Mouse (Mus musculus) CH12.LX (cell line): Measurements from ENCODE around the gene Rab3b. TPM values are rescaled to one million over a fixed set of nuclear protein-coding genes. Genes with fewer than 3 reads are reported as not detected.

Experiments
- DNase-seq: peaks from one replicate; pipeline ENCODE4 v3.0.0-alpha.2; 2013; ENCODE audit errors: extremely low read depth
- H3K27ac ChIP-seq: 2 replicates; pipeline ENCODE4 v1.5.1; 2012; ENCODE audit warnings: low read depth, mild to moderate bottlenecking, control low read depth, moderate library complexity; ENCODE audit not compliant: insufficient read depth
- H3K27me3 ChIP-seq: replicated peaks from 2 replicates; pipeline ENCODE3; 2012; ENCODE audit warnings: inconsistent platforms
- H3K36me3 ChIP-seq, 2 experiments: replicated peaks in 1 of 2; 2 replicates each; pipeline versions ENCODE3 to v1.6.1; 2012; ENCODE audit warnings: inconsistent platforms in 1 of 2, low read length in 1 of 2, mild to moderate bottlenecking in 1 of 2, mixed read lengths in 1 of 2, moderate library complexity in 1 of 2; ENCODE audit not compliant: control insufficient read depth in 1 of 2, insufficient read depth in 1 of 2
- H3K4me1 ChIP-seq, 2 experiments: 2 replicates each; pipeline ENCODE4 v1.6.1; 2012; ENCODE audit warnings: inconsistent platforms in 1 of 2, moderate library complexity in 1 of 2; ENCODE audit not compliant: insufficient read depth in 2 of 2, control insufficient read depth in 1 of 2
- H3K4me2 ChIP-seq: 2 replicates; pipeline ENCODE4 v1.6.1; 2012; ENCODE audit warnings: low read depth, mild to moderate bottlenecking, control low read depth; ENCODE audit not compliant: poor library complexity, insufficient read depth, severe bottlenecking
- H3K4me3 ChIP-seq, 3 experiments: fragments of 150-350 bp in 1 of 3; sonication (generic) in 1 of 3; replicated peaks in 1 of 3; 2 replicates each; pipeline versions ENCODE3 to v1.5.1; 2011 to 2012; ENCODE audit warnings: low read depth in 2 of 3, low read length in 2 of 3, mild to moderate bottlenecking in 2 of 3, moderate library complexity in 2 of 3, control low read depth in 1 of 3, improper control_type of control experiment in 1 of 3, inconsistent platforms in 1 of 3, mixed read lengths in 1 of 3; ENCODE audit not compliant: poor library complexity in 1 of 3
- H3K79me2 ChIP-seq: replicated peaks from 2 replicates; pipeline ENCODE4 v1.6.1; 2012; ENCODE audit warnings: mild to moderate bottlenecking, moderate library complexity; ENCODE audit not compliant: control insufficient read depth, poor library complexity, insufficient read depth, severe bottlenecking; ENCODE audit errors: extremely low read depth
- H3K9ac ChIP-seq: 2 replicates; pipeline ENCODE4 v1.6.1; 2012; ENCODE audit warnings: low read depth, mild to moderate bottlenecking, control low read depth, moderate library complexity; ENCODE audit not compliant: insufficient read depth
- H3K9me3 ChIP-seq: replicated peaks from 2 replicates; pipeline ENCODE3; 2012; ENCODE audit warnings: low read length, inconsistent platforms, mixed read lengths
- CHD1 ChIP-seq: IDR thresholded peaks from 2 replicates; pipeline ENCODE4 v1.6.1; 2012; ENCODE audit warnings: low read depth, low read length, improper control_type of control experiment, inconsistent platforms
- CTCF ChIP-seq, 2 experiments: IDR thresholded peaks in 1 of 2; conservative IDR thresholded peaks in 1 of 2; 2 replicates each; pipeline ENCODE4 v1.5.1; 2011 to 2012; ENCODE audit warnings: low read depth in 2 of 2, low read length in 2 of 2, improper control_type of control experiment in 1 of 2, inconsistent platforms in 1 of 2, mild to moderate bottlenecking in 1 of 2, moderate library complexity in 1 of 2
- E2F4 ChIP-seq: IDR thresholded peaks from 2 replicates; pipeline ENCODE4 v1.6.1; 2011; ENCODE audit warnings: low read depth, low read length, improper control_type of control experiment; ENCODE audit not compliant: insufficient replicate concordance
- ETS1 ChIP-seq: conservative IDR thresholded peaks from 2 replicates; pipeline ENCODE4 v1.6.1; 2012; ENCODE audit warnings: low read depth, mild to moderate bottlenecking, inconsistent platforms, low read length, improper control_type of control experiment, moderate library complexity
- GABPA ChIP-seq: IDR thresholded peaks from 2 replicates; pipeline ENCODE4 v1.6.1; 2012; ENCODE audit warnings: low read depth, low read length, improper control_type of control experiment, inconsistent platforms; ENCODE audit not compliant: insufficient replicate concordance
- KAT2A ChIP-seq: IDR thresholded peaks from 2 replicates; pipeline ENCODE4 v1.6.1; 2012; ENCODE audit warnings: low read length, improper control_type of control experiment, inconsistent platforms; ENCODE audit not compliant: insufficient replicate concordance
- MAZ ChIP-seq: IDR thresholded peaks from 2 replicates; pipeline ENCODE4 v1.6.1; 2012; ENCODE audit warnings: low read depth, mild to moderate bottlenecking, inconsistent platforms, low read length, improper control_type of control experiment, moderate library complexity
- MXI1 ChIP-seq: IDR thresholded peaks from 2 replicates; pipeline ENCODE4 v1.6.1; 2011; ENCODE audit warnings: mild to moderate bottlenecking, low read depth, low read length, improper control_type of control experiment
- NELFE ChIP-seq: IDR thresholded peaks from 2 replicates; pipeline ENCODE4 v1.6.1; 2011; ENCODE audit warnings: low read depth, low read length, improper control_type of control experiment
- NRF1 ChIP-seq: IDR thresholded peaks from 2 replicates; pipeline ENCODE4 v1.6.1; 2014; ENCODE audit warnings: low read depth, mild to moderate bottlenecking, inconsistent platforms, low read length, improper control_type of control experiment, moderate library complexity
- RAD21 ChIP-seq: IDR thresholded peaks from 2 replicates; pipeline ENCODE4 v1.6.1; 2011; ENCODE audit warnings: low read depth, mild to moderate bottlenecking, low read length, improper control_type of control experiment, moderate library complexity
- RCOR1 ChIP-seq: conservative IDR thresholded peaks from 2 replicates; pipeline ENCODE4 v1.6.1; 2012; ENCODE audit warnings: low read depth, mild to moderate bottlenecking, inconsistent platforms, low read length, improper control_type of control experiment
- TBP ChIP-seq: conservative IDR thresholded peaks from 2 replicates; pipeline ENCODE4 v1.6.1; 2011; ENCODE audit warnings: low read depth, low read length, improper control_type of control experiment
- ZC3H11A ChIP-seq: IDR thresholded peaks from 2 replicates; pipeline ENCODE4 v1.6.1; 2012; ENCODE audit warnings: low read depth, mild to moderate bottlenecking, inconsistent platforms, low read length, improper control_type of control experiment
- ZMIZ1 ChIP-seq: IDR thresholded peaks from 2 replicates; pipeline ENCODE4 v1.6.1; 2012; ENCODE audit warnings: low read depth, mild to moderate bottlenecking, inconsistent platforms, low read length, improper control_type of control experiment
- dilution Hi-C: fragments of 300-500 bp; cut with MboI; formaldehyde crosslinking; loops from 2 replicates; pipeline ENCODE4 v1.14.3; 2020; ENCODE audit warnings: low sequenced_read_pairs; ENCODE audit not compliant: extremely low pct_unique_long_range_greater_than_20kb, extremely low pct_ligation_motif_present
- in situ Hi-C: fragments of 300-500 bp; cut with MboI; formaldehyde crosslinking; loops from 3 replicates; pipeline ENCODE4 v1.14.3; 2019; ENCODE audit warnings: low sequenced_read_pairs, low pct_ligation_motif_present, low pct_unique_long_range_greater_than_20kb, mixed read lengths
- polyA plus RNA-seq: library from polyadenylated mRNA; unstranded; fragments of >175 nt; gene quantifications from 2 replicates; pipeline ENCODE4 v1.2.1, GENCODE M21; 2012; ENCODE audit warnings: low read depth; ENCODE audit not compliant: insufficient read length
- total RNA-seq, 2 experiments: library from RNA; depleted of rRNA; stranded (reverse); fragments of 300-350 nt in 1 of 2; fragments of >200 nt in 1 of 2; gene quantifications; 2 replicates each; pipeline ENCODE4 v1.2.3; 2012 to 2014

Gene Rab3b
- total and polyA plus RNA-seq, 3 experiments: 0.56 to 0.94 (median 0.85) TPM

DNA sequence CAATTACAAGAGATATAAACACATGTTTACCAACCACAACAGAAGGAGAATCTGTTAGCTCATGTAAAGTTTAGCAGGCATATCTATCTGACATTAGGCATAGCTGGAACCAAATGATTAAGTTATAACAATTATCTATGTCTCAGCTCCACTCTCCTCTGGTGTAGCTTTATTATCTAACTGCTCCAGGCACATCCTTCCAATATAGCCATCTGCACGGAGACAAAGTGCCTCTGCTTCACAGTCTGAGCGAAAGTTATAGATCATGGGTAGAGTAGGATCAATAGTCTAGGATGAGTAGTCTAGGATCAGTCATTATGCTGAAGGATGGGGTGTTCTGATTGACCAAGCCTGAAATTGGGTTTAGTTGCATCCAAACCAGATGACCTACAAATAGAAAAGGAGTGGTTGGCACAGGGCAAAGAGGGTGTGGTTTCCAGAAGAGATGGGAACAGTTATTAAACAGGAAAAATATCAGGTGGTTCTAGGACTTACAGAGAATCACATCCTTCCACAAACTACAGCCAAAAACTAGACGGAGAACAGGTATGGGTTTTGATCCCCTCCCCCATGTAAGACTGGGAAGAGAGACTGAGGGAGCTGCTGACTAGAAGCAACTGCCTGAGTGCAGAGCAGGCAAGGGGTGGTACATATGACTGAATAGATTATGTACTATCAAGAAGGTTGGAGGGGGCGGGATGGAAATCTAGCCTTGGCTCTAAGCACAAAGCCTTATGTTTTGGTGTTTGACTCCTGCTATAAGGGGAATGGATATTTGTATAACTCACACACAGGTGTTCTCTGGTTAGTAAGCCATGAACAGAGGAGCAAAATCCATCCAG is 82.0 kb downstream of the Rab3b start:
- Histone ChIP-seq H3K4me3 (no peak overlapping the region), H3K27me3 (no peaks in the 10 kb centered on the region), H3K9ac (no peak overlapping the region), H3K4me1 (no peaks in the 10 kb centered on the region), H3K9me3 (no peaks in the 10 kb centered on the region), H3K4me2 (no peak overlapping the region), H3K79me2 (no peaks in the 10 kb centered on the region), H3K27ac (no peak overlapping the region), H3K36me3 (no peaks in the 10 kb centered on the region)
- dilution Hi-C loops: no loop called here
- no peak for DNase-seq
- TF ChIP-seq CTCF (conservative IDR thresholded peaks at IDR 0.05 in 1 of 2, IDR thresholded peaks at IDR 0.05 in 1 of 2; ENCODE audit: low read depth in 2 of 2, low read length in 2 of 2) (no peak), MXI1 (no peak), E2F4 (no peak), ZC3H11A (no peak), ETS1 (no peak), CHD1 (no peak), NELFE (no peak), ZMIZ1 (no peak)
- in situ Hi-C loops: no loop called here

DNA sequence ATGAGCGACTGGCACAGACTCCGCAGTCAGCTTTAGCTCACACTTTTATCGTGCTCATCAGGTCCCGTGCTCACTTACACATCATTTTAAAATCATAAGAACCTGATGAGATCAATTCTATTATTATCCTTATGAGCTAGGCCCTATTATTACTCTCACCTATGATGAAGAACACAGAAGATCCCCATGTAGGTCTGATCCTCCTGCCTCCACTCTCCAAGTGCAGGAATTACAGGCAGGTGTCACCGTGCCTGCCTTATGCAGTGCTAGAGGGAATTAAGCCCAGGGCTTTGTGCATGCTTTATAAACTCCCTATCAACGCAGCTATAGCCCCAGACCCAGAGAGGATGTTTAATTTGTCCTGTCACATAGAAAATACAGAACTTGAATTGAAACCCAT is 84.2 kb downstream of the Rab3b start:
- Histone ChIP-seq H3K9me3 (no peaks in the 10 kb centered on the region), H3K4me2 (no peak overlapping the region), H3K36me3 (no peaks in the 10 kb centered on the region), H3K79me2 (no peaks in the 10 kb centered on the region), H3K4me1 (no peaks in the 10 kb centered on the region), H3K27ac (no peak overlapping the region), H3K27me3 (no peaks in the 10 kb centered on the region), H3K9ac (no peak overlapping the region), H3K4me3 (no peak overlapping the region)
- dilution Hi-C loops: no loop called here
- DNase-seq: no peak
- in situ Hi-C loops: no loop called here
- no peak for TF ChIP-seq GABPA
- no peak for TF ChIP-seq RCOR1
- TF ChIP-seq NRF1: no peak
- no peak for TF ChIP-seq RAD21
- TF ChIP-seq MAZ: no peak
- TF ChIP-seq KAT2A: no peak
- TF ChIP-seq TBP: no peak
- TF ChIP-seq ZMIZ1: no peak
